Mouse (Mus musculus): ENCODE data around the gene Ccdc142. TPM values are rescaled to one million over a fixed set of nuclear protein-coding genes. Genes with fewer than 3 reads are reported as not detected.

Ccdc142 gene
- total RNA-seq, 2 experiments from 2014 or later, result 7.7 to 9.4 TPM

DNA sequence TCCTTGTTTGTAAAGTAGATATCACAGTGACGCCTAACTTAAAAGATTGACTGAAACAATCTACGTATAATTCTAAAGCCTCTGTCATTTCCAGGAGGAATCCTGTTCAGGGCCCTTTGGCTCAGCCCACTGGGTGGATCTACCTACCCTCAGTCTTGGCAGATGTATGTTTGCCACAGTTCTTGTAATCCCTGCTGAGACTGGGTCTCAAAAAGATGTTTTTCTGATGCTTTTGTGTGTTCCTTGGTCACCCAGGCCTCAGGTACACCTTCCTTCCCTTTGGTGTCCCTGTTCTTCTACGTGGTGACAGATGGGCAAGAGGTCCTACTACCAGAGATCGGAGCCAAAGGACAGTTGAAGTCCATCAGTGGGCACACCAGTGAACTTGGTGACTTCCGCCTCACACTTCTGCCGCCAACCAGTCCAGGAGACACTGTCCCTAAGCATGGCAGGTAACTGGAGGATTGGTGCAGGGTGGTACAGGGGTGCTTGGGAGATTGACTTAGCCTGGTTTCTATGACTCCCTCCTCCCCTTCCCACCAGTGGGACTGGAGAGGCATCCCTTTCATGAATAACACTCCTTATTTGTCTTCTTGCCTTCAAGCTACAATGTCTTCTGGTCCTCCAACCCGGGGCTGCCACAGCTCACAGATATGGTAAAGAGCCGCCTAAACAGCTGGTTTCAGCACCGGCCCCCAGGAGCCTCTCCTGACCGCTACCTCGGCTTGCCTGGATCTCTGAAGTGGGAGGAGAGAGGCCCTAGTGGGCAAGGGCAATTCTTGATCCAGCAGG lies 15.2 kb downstream of the Ccdc142 start:
- DNase-seq (ENCODE audit: low spot score in 2 of 2), result no peak

GRCm38 (mm10) chr6:83117165-83117438 lies 15.7 kb downstream of the Ccdc142 start:
- DNase-seq (ENCODE audit: low spot score in 2 of 2), result no peak

DNA sequence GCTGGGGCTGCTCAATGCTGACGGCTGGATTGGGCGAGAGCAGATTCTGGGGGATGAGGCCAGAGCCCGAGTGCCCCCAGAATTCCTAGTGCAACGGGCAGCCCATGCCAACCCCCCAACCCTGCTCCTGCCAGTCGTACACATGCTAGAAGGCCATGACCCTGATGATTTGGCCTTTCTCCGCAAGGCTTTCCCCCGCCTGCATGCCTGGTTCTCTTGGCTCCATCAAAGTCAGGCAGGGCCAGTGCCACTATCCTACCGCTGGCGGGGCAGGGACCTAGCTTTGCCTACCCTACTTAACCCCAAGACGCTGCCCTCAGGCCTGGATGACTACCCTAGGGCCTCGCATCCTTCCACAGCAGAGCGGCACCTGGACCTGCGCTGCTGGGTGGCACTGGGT lies 16.2 kb downstream of the Ccdc142 start:
- no peak for DNase-seq (ENCODE audit: low spot score in 2 of 2)

DNA sequence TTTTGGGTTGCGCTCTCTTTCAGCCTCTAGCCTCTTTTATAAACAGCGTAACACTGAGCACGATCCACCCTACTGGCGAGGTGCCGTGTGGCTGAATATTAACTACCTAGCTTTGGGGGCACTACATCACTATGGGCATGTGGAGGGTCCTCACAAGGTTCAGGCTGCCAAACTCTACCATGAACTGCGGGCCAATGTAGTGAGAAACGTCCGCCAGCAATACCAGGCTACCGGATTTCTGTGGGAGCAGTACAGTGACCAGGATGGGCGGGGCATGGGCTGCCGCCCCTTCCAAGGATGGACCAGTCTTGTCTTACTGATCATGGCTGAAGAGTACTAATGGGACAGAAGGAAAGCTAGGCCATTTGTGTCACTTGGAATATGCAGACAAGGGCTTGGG lies 17.0 kb downstream of the Ccdc142 start:
- no peak for DNase-seq (ENCODE audit: low spot score in 2 of 2)

- DNase-seq (ENCODE audit: low spot score in 2 of 2), result no peak
Measured at GRCm38 (mm10) chr6:83118825-83119733, 17.7 kb downstream of the Ccdc142 start.

DNA sequence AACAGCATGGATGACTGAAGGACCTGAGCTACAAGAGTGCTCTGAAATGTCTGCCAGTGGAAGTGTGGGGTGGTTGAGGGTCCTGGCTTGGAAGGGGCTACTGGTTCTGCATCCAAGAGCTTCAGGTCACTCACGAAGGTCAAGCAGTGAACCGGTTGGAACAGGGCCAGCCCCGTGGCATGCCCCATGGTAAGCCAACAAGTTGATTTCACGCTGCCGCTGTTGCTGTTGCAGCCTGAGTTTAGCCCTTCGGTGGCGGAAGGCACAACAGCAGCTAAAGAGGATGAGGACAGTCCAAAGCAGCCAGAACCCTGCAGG lies 18.3 kb downstream of the Ccdc142 start:
- no peak for DNase-seq (ENCODE audit: low spot score in 2 of 2)

- peak; percentile 97 to 99 for DNase-seq (ENCODE audit: low spot score in 2 of 2)
Measured at GRCm38 (mm10) chr6:83120930-83121862, 19.8 kb downstream of the Ccdc142 start, which contains the start of gene Wbp1. Gene Wbp1, minus strand, starts transcription at chr6:83121559.

DNA sequence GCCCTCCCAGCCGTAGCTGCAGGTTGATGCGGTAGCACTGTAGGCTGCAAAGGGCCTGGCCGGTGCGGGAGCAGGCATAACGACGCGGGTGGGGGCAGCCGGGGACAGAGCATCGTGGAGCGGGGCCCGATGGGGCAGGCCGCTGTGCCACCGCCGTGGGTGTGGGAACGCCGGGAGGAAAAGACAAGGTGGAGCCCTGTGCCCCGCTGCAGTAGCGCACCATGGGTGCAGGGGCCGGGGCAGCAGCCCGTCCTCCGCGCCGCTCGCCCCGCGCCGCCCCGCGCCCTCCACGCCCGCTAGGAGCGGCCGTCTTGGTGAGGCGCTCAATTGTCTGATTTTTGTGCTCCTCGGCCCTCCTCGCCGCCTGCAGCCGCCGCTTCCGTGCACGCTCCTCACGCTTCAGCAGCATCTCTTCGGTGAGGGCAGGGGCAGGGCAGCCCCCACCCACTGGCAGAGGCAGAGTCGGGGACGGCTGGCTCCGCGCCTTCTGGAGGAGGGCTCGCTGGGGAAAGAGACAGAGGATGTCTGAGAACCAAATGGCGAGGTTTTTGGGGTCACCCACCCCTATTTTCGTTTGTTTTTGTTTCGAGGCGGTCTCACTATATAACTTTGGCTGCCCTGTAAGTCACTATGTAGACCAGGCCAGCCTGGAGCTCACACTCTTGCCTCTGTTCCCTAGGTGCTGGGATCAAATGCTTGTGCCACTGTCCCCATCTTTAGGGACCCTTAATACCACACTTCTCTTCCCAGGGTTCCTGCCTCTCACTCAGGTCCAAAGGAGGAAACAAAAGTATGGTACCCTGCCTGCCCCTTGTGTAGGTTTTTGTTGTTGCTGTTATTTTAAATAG lies 20.7 kb downstream of the Ccdc142 start:
- no peak for DNase-seq (ENCODE audit: low spot score in 2 of 2)

- DNase-seq (ENCODE audit: low spot score in 2 of 2), result no peak
Measured at GRCm38 (mm10) chr6:83122961-83123360, 21.6 kb downstream of the Ccdc142 start.

- DNase-seq (ENCODE audit: low spot score in 2 of 2), result peak; percentile 82 to 93
Measured at GRCm38 (mm10) chr6:83124851-83125312, 23.5 kb downstream of the Ccdc142 start.

DNA sequence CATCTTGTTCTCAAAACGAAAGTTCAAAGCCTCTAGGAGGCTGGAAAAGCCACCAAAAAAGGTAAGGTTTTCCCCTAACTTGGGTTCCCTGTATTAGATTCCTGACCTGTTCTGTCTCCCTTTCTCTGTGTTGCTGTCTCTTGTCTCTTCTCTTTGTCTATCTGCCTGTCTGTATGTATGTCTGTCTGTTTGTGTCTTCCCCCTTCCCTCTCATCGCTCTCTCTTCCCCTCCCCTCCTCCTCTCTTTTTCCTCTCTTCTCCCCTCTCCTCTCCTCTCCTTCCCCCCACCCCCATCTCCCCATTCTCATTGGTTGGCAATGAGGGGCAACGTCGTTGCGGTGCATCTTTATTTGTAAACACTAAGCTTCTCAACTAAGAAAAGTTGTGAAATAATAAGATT lies 23.9 kb downstream of the Ccdc142 start, which contains the start of gene Ino80b:
TSS of gene Ino80b (minus strand) at position 101 of the 400 bp plus-strand sequence.
- no peak for DNase-seq (ENCODE audit: low spot score in 2 of 2)

DNA sequence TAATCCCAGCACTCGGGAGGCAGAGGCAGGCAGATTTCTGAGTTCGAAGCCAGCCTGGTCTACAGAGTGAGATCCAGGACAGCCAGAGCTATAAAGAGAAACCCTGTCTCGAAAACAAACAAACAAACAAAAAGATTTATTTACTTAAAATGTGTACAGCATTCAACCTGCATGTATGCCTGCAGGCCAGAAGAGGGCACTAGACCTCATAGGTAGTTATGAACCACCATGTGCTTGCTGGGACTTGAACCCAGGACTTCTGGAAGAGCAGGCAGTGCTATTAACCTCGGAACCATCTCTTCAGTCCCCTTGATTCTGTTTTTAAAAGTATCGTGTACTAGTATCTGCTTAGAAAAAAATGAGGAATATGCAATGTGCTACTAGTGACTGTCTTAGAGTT lies 26.0 kb downstream of the Ccdc142 start:
- no peak for DNase-seq (ENCODE audit: low spot score in 2 of 2)

DNA sequence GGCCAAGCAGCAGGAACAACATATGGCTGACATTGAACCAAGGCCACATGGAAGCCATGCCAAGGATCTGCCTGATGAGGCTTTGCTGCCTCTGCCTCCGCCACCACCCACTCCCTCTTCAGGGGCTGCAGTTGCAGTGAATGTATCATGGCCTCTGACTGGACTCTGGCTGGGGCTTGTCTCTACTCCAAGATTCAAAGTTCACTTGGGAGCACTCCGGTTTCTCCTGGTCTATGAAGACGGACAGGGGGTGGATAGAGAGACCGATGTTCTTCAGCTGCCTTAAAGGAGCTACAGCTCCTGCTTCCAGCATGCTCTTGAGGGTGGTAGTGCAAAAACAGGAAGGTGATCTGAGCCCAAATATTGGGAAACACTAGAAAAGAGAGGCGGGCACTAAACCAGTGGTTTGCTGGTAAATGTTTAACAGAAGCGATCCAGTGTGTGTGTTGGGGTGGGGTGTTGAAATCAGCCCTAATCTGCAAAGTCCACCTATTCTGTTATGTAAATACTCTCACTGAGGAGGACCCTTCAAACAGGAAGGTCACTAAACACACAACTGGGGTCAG lies 30.2 kb downstream of the Ccdc142 start:
- no peak for DNase-seq (ENCODE audit: low spot score in 2 of 2)

- DNase-seq (ENCODE audit: low spot score in 2 of 2), result no peak
Measured at GRCm38 (mm10) chr6:83132176-83132919, 30.9 kb downstream of the Ccdc142 start.

- DNase-seq (ENCODE audit: low spot score in 2 of 2), result no peak
Measured at GRCm38 (mm10) chr6:83134226-83134625, 32.8 kb downstream of the Ccdc142 start.

- DNase-seq (ENCODE audit: low spot score in 2 of 2), result no peak
Measured at GRCm38 (mm10) chr6:83134951-83135513, 33.6 kb downstream of the Ccdc142 start, which contains the start of gene Rtkn. Gene Rtkn, plus strand, starts transcription at chr6:83135463.

GRCm38 (mm10) chr6:83135571-83136161 lies 34.3 kb downstream of the Ccdc142 start:
- no peak for DNase-seq (ENCODE audit: low spot score in 2 of 2)

DNA sequence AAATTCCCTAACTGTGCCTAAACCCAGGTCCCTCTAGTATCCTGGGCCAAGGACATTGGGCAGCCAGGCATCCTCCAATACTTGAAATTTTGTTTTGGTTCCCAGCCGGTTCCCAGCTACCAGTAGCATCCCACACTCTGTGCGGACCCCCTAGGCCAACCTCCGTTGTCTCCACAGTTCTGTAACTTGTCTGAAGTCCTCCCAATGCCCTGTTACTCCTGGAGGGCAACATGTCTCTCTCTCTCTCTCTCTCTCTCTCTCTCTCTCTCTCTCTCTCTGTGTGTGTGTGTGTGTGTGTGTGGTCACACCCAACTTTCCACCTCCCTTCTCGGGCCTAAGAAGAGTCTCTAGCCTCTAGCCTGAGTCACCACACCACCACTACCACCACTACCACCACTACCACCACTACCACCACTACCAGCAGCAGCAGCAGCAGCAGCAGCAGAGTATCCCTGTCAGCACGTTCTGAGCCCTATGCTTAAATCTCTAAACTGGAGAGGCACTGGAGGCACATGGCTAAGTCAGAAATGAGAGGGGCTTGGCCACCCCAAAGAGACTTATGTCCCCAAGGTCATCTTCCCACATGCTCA lies 35.0 kb downstream of the Ccdc142 start:
- no peak for DNase-seq (ENCODE audit: low spot score in 2 of 2)

All from layer of hippocampus, adult 18-20 months (tissue).